Mouse (Mus musculus) midbrain, embryonic 14.5 days (tissue): ENCODE measurements at regions not wholly inside any gene's neighbourhood (a gene's known extent, or its start where the extent isn't known, plus 50 kb on each side); places are given as distances from the start of the nearest gene placed in this dataset.

Experiments
- ATAC-seq: fragments of 200-750 bp; cut with Nextera tagmentation; 2 replicates; pipeline ENCODE4 v1.8.0; 2017; ENCODE audit warnings: moderate number of reproducible peaks, moderate library complexity; ENCODE audit not compliant: low FRiP score, low TSS enrichment
- DNase-seq: peaks from one replicate; pipeline ENCODE4 v3.0.0-alpha.2; 2015
- H3K27ac ChIP-seq: fragments of 300-500 bp; sonication (generic); replicated peaks from 2 replicates; pipeline ENCODE4 v1.5.1; 2014; ENCODE audit warnings: mild to moderate bottlenecking, low read depth, low read length, moderate library complexity
- H3K27me3 ChIP-seq: fragments of 300-500 bp; sonication (generic); 2 replicates; pipeline ENCODE4 v1.6.1; 2014; ENCODE audit warnings: low read length, control low read depth, mixed read lengths; ENCODE audit not compliant: control insufficient read depth, insufficient read depth
- H3K36me3 ChIP-seq: fragments of 300-500 bp; sonication (generic); 2 replicates; pipeline ENCODE4 v1.6.1; 2014; ENCODE audit warnings: low read length, control low read depth; ENCODE audit not compliant: control insufficient read depth, insufficient read depth
- H3K4me1 ChIP-seq: fragments of 300-500 bp; sonication (generic); 2 replicates; pipeline ENCODE4 v1.6.1; 2014; ENCODE audit warnings: mild to moderate bottlenecking, antibody characterized with exemption, low read length, control low read depth; ENCODE audit not compliant: control insufficient read depth, insufficient read depth
- H3K4me2 ChIP-seq: fragments of 300-500 bp; sonication (generic); 2 replicates; pipeline ENCODE4 v1.6.1; 2014; ENCODE audit warnings: mild to moderate bottlenecking, low read length, moderate library complexity
- H3K4me3 ChIP-seq: fragments of 300-500 bp; sonication (generic); replicated peaks from 2 replicates; pipeline ENCODE4 v1.5.1; 2014; ENCODE audit warnings: low read depth, low read length
- H3K9ac ChIP-seq: fragments of 300-500 bp; sonication (generic); replicated peaks from 2 replicates; pipeline ENCODE4 v1.6.1; 2014; ENCODE audit warnings: mild to moderate bottlenecking, low read length, moderate library complexity
- H3K9me3 ChIP-seq: fragments of 300-500 bp; sonication (generic); 2 replicates; pipeline ENCODE4 v1.6.1; 2016; ENCODE audit warnings: low read length, control low read depth, mixed read lengths; ENCODE audit not compliant: control insufficient read depth
- WGBS: fragments of 180-500 bp; shearing (Covaris S2); extraction: QIAGEN DNeasy Blood & Tissue Kit; methylation state at CpG from one replicate; pipeline ENCODE4 v1.1.7; 2014; 5-methylcytosine and 5-hydroxymethylcytosine counted together

GRCm38 (mm10) chr2:77358176-77358575 lies 77.8 kb upstream of the Sestd1 start:
- H3K36me3 ChIP-seq = no peaks in the 10 kb centered on the region
- DNase-seq (no peak), ATAC-seq (no peak)
- no peak overlapping the region for H3K4me2 ChIP-seq
- H3K9ac ChIP-seq = no peak overlapping the region
- H3K27me3 ChIP-seq = no peaks in the 10 kb centered on the region
- H3K9me3 ChIP-seq = no peaks in the 10 kb centered on the region
- no peak overlapping the region for H3K4me3 ChIP-seq
- WGBS = 85% methylated on average over 6 of the region's 6 CpGs
- H3K27ac ChIP-seq = no peak overlapping the region
- no peaks in the 10 kb centered on the region for H3K4me1 ChIP-seq

GRCm38 (mm10) chr2:77356798-77357197 lies 76.4 kb upstream of the Sestd1 start:
- H3K36me3 ChIP-seq = no peaks in the 10 kb centered on the region
- no peaks in the 10 kb centered on the region for H3K9me3 ChIP-seq
- no peak for ATAC-seq
- no peak overlapping the region for H3K27ac ChIP-seq
- no peaks in the 10 kb centered on the region for H3K27me3 ChIP-seq
- H3K4me1 ChIP-seq = no peaks in the 10 kb centered on the region
- no peak overlapping the region for H3K4me3 ChIP-seq
- peak; percentile 67 for DNase-seq
- no peak overlapping the region for H3K4me2 ChIP-seq
- WGBS = 70% methylated on average over 10 of the region's 10 CpGs
- no peak overlapping the region for H3K9ac ChIP-seq

- DNase-seq (no peak), ATAC-seq (no peak)
- H3K4me1 ChIP-seq = no peaks in the 10 kb centered on the region
- no peaks in the 10 kb centered on the region for H3K9me3 ChIP-seq
- no peaks in the 10 kb centered on the region for H3K36me3 ChIP-seq
- 89% methylated on average over 8 of the region's 8 CpGs for WGBS
- H3K27me3 ChIP-seq = no peaks in the 10 kb centered on the region
- no peak overlapping the region for H3K9ac ChIP-seq
- H3K27ac ChIP-seq = no peak overlapping the region
- H3K4me2 ChIP-seq = no peak overlapping the region
- no peak overlapping the region for H3K4me3 ChIP-seq
Measured at GRCm38 (mm10) chr2:77351987-77352628, 71.7 kb upstream of the Sestd1 start.

- Histone ChIP-seq H3K27me3 (no peaks in the 10 kb centered on the region), H3K9ac (no peak overlapping the region), H3K36me3 (no peaks in the 10 kb centered on the region), H3K4me3 (no peak overlapping the region), H3K4me1 (no peaks in the 10 kb centered on the region), H3K9me3 (no peaks in the 10 kb centered on the region), H3K27ac (no peak overlapping the region), H3K4me2 (no peak overlapping the region)
- DNase-seq (no peak), ATAC-seq (no peak)
- WGBS = 94% methylated on average over 5 of the region's 5 CpGs
Measured at GRCm38 (mm10) chr2:77347027-77347426, 66.6 kb upstream of the Sestd1 start.

GRCm38 (mm10) chr2:77343736-77344440 lies 63.5 kb upstream of the Sestd1 start:
- no peaks in the 10 kb centered on the region for H3K36me3 ChIP-seq
- no peaks in the 10 kb centered on the region for H3K27me3 ChIP-seq
- DNase-seq (no peak), ATAC-seq (no peak)
- no peaks in the 10 kb centered on the region for H3K4me1 ChIP-seq
- no peak overlapping the region for H3K9ac ChIP-seq
- H3K27ac ChIP-seq = no peak overlapping the region
- H3K4me2 ChIP-seq = no peak overlapping the region
- WGBS = 91% methylated on average over 16 of the region's 16 CpGs
- no peaks in the 10 kb centered on the region for H3K9me3 ChIP-seq
- H3K4me3 ChIP-seq = no peak overlapping the region

- no peaks in the 10 kb centered on the region for H3K27me3 ChIP-seq
- H3K9ac ChIP-seq = no peak overlapping the region
- peak; percentile 56 for DNase-seq
- no peak overlapping the region for H3K27ac ChIP-seq
- 15% methylated on average over 2 of the region's 2 CpGs for WGBS
- H3K4me3 ChIP-seq = no peak overlapping the region
- H3K36me3 ChIP-seq = no peaks in the 10 kb centered on the region
- ATAC-seq = no peak; the same call in 1 of the 2 replicates
- no peaks in the 10 kb centered on the region for H3K4me1 ChIP-seq
- no peak overlapping the region for H3K4me2 ChIP-seq
- no peaks in the 10 kb centered on the region for H3K9me3 ChIP-seq
Measured at GRCm38 (mm10) chr2:77342416-77342815, 62.0 kb upstream of the Sestd1 start.

GRCm38 (mm10) chr2:77341575-77342332 lies 61.4 kb upstream of the Sestd1 start:
- Histone ChIP-seq H3K27ac (no peak overlapping the region), H3K27me3 (no peaks in the 10 kb centered on the region), H3K9me3 (no peaks in the 10 kb centered on the region), H3K36me3 (no peaks in the 10 kb centered on the region), H3K9ac (no peak overlapping the region), H3K4me3 (no peak overlapping the region), H3K4me1 (no peaks in the 10 kb centered on the region), H3K4me2 (no peak overlapping the region)
- peak; percentile 86 for DNase-seq
- ATAC-seq = peak; percentile 43; the same call in 1 of the 2 replicates
- 50% methylated on average over 12 of the region's 12 CpGs for WGBS

GRCm38 (mm10) chr2:77340076-77340475 lies 59.7 kb upstream of the Sestd1 start:
- DNase-seq = no peak
- WGBS = 85% methylated on average over 6 of the region's 6 CpGs
- H3K4me1 ChIP-seq = no peaks in the 10 kb centered on the region
- no peaks in the 10 kb centered on the region for H3K27me3 ChIP-seq
- no peak overlapping the region for H3K4me2 ChIP-seq
- no peak overlapping the region for H3K4me3 ChIP-seq
- no peak overlapping the region; the same call in 1 of the 2 replicates for H3K27ac ChIP-seq
- ATAC-seq = no peak
- H3K9me3 ChIP-seq = no peaks in the 10 kb centered on the region
- H3K36me3 ChIP-seq = no peaks in the 10 kb centered on the region
- no peak overlapping the region for H3K9ac ChIP-seq
